Mouse (Mus musculus): ENCODE results near the gene Exosc2. TPM values are rescaled to one million over a fixed set of nuclear protein-coding genes. Genes with fewer than 3 reads are reported as not detected.

The Exosc2 gene
- 10 to 100 TPM; 21.4 to 24.5 TPM for total RNA-seq (2021)
- long read RNA-seq, experiment 1, transcript Exosc2-201 (9 exons, 1,686 nt): major isoform, 24 of 29 reads
- long read RNA-seq, experiment 1, partial matches to known transcripts: 3 of 29 reads
- long read RNA-seq, experiment 1, other reads (novel, unspliced or antisense): 2 of 29 reads
- long read RNA-seq, experiment 2, transcript Exosc2-201 (9 exons, 1,686 nt): major isoform, 22 of 27 reads
- long read RNA-seq, experiment 2, partial matches to known transcripts: 3 of 27 reads
- long read RNA-seq, experiment 2, other reads (novel, unspliced or antisense): 1 of 27 reads

- DNase-seq (ENCODE audit: low spot score in 2 of 2): peak; percentile 93 to 97
- intact Hi-C loops (cut with DNase I): loop anchor here (5.0 kb wide), 1 partner anchor 98 kb away; the partner anchor contains the start of gene Fubp3
Observed at GRCm38 (mm10) chr2:31670551-31671035, at the start of gene Exosc2. Gene Exosc2, plus strand, starts transcription at chr2:31670715.

GRCm38 (mm10) chr2:31633531-31633930, 37.0 kb upstream of the Exosc2 start:
- no peak for DNase-seq (ENCODE audit: low spot score in 2 of 2)
- intact Hi-C loops (cut with DNase I): no loop called here

- intact Hi-C loops (cut with DNase I): no loop called here
- DNase-seq (ENCODE audit: low spot score in 2 of 2): no peak
Observed at GRCm38 (mm10) chr2:31635281-31636137, 35.0 kb upstream of the Exosc2 start.

- intact Hi-C loops (cut with DNase I): no loop called here
- no peak for DNase-seq (ENCODE audit: low spot score in 2 of 2)
Observed at GRCm38 (mm10) chr2:31636138-31636741, 34.3 kb upstream of the Exosc2 start.

GRCm38 (mm10) chr2:31636742-31637141, 33.8 kb upstream of the Exosc2 start:
- intact Hi-C loops (cut with DNase I): no loop called here

GRCm38 (mm10) chr2:31637311-31637710, 33.2 kb upstream of the Exosc2 start:
- intact Hi-C loops (cut with DNase I): no loop called here
- no peak for DNase-seq (ENCODE audit: low spot score in 2 of 2)

More at GRCm38 (mm10) chr2:31636742-31637141, 33.8 kb upstream of the Exosc2 start:
- no peak for DNase-seq (ENCODE audit: low spot score in 2 of 2)

- intact Hi-C loops (cut with DNase I): no loop called here
Observed at GRCm38 (mm10) chr2:31637807-31638206, 32.7 kb upstream of the Exosc2 start.

GRCm38 (mm10) chr2:31638581-31639465, 31.7 kb upstream of the Exosc2 start:
- DNase-seq (ENCODE audit: low spot score in 2 of 2): no peak
- intact Hi-C loops (cut with DNase I): no loop called here

More at GRCm38 (mm10) chr2:31637807-31638206, 32.7 kb upstream of the Exosc2 start:
- peak in 1 of 2 experiments; percentile 23 for DNase-seq (ENCODE audit: low spot score in 2 of 2)

GRCm38 (mm10) chr2:31639466-31639760, 31.1 kb upstream of the Exosc2 start:
- no peak for DNase-seq (ENCODE audit: low spot score in 2 of 2)
- intact Hi-C loops (cut with DNase I): no loop called here

GRCm38 (mm10) chr2:31639901-31640608, 30.5 kb upstream of the Exosc2 start, which contains the start of gene Prdm12:
Gene Prdm12, plus strand, starts transcription at chr2:31640037.
- intact Hi-C loops (cut with DNase I): no loop called here
- no peak for DNase-seq (ENCODE audit: low spot score in 2 of 2)

- no peak for DNase-seq (ENCODE audit: low spot score in 2 of 2)
- intact Hi-C loops (cut with DNase I): no loop called here
Observed at GRCm38 (mm10) chr2:31640609-31641507, 29.7 kb upstream of the Exosc2 start.

- intact Hi-C loops (cut with DNase I): no loop called here
- DNase-seq (ENCODE audit: low spot score in 2 of 2): no peak
Observed at GRCm38 (mm10) chr2:31641508-31641830, 29.0 kb upstream of the Exosc2 start.

- intact Hi-C loops (cut with DNase I): no loop called here
Observed at GRCm38 (mm10) chr2:31641929-31642328, 28.6 kb upstream of the Exosc2 start.

GRCm38 (mm10) chr2:31653971-31654853, 16.3 kb upstream of the Exosc2 start:
- intact Hi-C loops (cut with DNase I): no loop called here

More at GRCm38 (mm10) chr2:31641929-31642328, 28.6 kb upstream of the Exosc2 start:
- no peak for DNase-seq (ENCODE audit: low spot score in 2 of 2)

GRCm38 (mm10) chr2:31654854-31655559, 15.5 kb upstream of the Exosc2 start:
- DNase-seq (ENCODE audit: low spot score in 2 of 2): peak; percentile 58 to 79
- intact Hi-C loops (cut with DNase I): loop anchor here (1.0 kb wide), 1 partner anchor 172 kb away; no protein-coding TSS in a partner anchor

More at GRCm38 (mm10) chr2:31653971-31654853, 16.3 kb upstream of the Exosc2 start:
- DNase-seq (ENCODE audit: low spot score in 2 of 2): peak; percentile 80 to 82

GRCm38 (mm10) chr2:31656374-31656773, 14.1 kb upstream of the Exosc2 start:
- no peak for DNase-seq (ENCODE audit: low spot score in 2 of 2)
- intact Hi-C loops (cut with DNase I): no loop called here

Data from left cerebral cortex, postnatal 14 days (tissue).